Mouse (Mus musculus) left cerebral cortex, postnatal 10 days (tissue): ENCODE results near the gene Asgr2. TPM values are rescaled to one million over a fixed set of nuclear protein-coding genes. Genes with fewer than 3 reads are reported as not detected.
"Not testable (repeated sequence)": the region's sequence is repeated elsewhere in the genome, so short reads cannot be mapped to it uniquely, and the experiment has no call there.

ENCODE experiments used
- DNase-seq, 2 experiments: peaks; one replicate each; pipeline ENCODE4 v3.0.0; 2021 to 2022; ENCODE audit warnings: low spot score in 2 of 2, mixed read lengths in 1 of 2; ENCODE audit errors: extremely low spot score in 1 of 2
- intact Hi-C: fragments of 180-260 bp; cut with DNase I; formaldehyde crosslinking; loops from one replicate; pipeline ENCODE4 v1.15.1; 2025
- total RNA-seq, 2 experiments: library from RNA; stranded (reverse); gene quantifications; 2 replicates each; pipeline ENCODE4 v1.2.3; 2021

The Asgr2 gene
- total RNA-seq, 2 experiments from 2014 or later = not detected

- DNase-seq = no peak
- intact Hi-C loops = no loop called here
Measured at GRCm38 (mm10) chr11:70079928-70080327, 12.5 kb upstream of the Asgr2 start.

DNA sequence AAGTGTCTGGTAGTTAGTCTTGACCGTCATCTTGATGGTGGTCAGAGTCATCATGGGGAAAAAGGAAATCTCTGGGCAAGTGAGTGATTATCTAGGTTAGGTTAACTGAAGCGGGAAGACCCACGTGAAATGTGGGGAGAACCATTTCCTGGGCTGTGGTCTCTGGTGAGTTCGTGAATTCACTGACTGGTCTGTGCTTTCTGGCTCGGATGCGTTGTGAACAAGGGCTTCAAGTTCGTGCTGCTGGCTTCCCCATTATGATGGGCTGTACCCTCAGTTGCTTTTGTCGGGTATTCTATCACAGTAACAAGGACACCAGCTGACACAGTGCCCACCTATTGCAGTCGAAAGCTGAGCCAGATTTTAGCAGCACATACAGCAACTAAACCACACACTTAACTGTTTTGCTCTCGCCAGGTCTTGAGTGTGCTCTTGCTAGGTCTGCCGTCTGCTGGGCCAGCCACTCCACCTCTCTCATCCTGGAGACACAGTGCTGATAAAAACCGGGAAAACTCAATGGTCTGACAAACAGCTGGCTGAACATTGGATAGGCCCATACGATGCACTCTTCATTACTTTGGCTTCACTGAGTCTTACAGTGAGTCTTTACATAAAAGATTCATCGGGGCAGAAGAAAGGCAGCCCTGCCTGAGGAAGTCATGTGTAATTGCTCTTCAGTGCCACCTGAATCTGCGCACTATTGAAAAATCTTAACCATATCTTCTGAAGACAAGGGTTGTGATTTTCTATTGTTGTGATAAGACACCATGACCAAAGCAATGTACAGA lies 11.4 kb upstream of the Asgr2 start:
- intact Hi-C loops = no loop called here
- no peak for DNase-seq

DNA sequence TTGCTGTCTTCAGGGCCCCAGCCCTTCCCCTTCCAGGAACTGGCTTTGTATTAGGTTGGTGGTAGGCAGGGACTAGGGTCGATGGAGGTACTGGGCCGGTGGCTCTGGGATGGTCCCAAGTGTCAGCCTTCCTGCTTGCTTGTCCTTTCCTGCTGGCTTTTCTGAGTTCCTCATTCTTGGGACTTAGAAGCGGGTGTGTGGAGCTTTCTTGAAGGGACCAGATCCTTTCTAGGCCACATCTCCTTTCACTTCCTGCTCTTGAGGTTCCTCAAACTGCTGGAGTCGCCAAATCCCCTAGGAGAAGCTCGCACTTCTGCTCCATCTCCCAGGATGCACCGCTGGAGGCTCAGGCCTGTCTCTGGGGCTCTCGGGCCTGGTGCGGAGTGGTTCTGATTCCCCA lies 7.9 kb upstream of the Asgr2 start:
- intact Hi-C loops = no loop called here
- DNase-seq = no peak

DNA sequence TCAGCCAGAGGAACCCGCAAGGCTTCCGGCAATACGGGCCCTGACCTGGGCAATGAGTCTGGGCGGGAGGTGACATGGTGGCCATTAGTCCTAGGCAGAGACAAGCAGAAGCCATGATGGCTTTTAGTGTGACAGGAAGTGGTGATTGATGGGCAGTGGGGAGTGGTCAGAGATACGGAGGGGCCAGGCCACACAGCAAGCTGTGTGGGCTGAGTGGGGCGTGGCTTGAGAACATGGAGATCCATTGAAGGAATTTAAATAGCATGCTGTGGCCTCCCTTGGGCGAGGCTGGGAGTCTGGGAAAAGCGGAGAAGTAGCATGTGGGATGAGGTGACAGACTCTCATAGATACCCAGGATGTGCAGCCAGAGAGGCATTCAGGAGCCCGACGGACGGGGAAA lies 5.0 kb downstream of the Asgr2 start:
- no peak for DNase-seq
- intact Hi-C loops = no loop called here

DNA sequence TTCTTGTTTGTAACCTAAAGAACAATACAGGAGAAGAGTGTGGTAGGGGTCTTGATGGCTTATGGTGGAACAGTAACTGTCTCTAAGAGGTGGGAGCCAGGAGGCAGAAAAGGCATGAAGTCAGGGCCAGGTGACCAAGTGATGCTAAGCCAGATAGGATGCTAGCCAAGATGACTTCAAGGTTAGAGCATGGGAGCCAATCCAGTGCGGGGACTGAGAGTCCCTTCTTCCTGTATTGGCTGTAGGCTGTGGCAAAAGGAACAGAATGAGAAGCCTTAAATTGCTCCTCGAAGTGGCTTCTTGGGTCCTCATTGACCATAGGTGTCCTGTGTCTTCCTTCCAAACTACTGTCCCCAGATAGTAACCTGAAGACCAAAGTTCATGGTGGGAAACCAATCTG lies 6.7 kb downstream of the Asgr2 start:
- intact Hi-C loops = no loop called here
- no peak for DNase-seq

- intact Hi-C loops = no loop called here
- no peak for DNase-seq
Measured at GRCm38 (mm10) chr11:70099809-70100208, 7.4 kb downstream of the Asgr2 start.

GRCm38 (mm10) chr11:70103701-70104315 lies 11.4 kb downstream of the Asgr2 start:
- no peak for DNase-seq
- intact Hi-C loops = no loop called here

DNA sequence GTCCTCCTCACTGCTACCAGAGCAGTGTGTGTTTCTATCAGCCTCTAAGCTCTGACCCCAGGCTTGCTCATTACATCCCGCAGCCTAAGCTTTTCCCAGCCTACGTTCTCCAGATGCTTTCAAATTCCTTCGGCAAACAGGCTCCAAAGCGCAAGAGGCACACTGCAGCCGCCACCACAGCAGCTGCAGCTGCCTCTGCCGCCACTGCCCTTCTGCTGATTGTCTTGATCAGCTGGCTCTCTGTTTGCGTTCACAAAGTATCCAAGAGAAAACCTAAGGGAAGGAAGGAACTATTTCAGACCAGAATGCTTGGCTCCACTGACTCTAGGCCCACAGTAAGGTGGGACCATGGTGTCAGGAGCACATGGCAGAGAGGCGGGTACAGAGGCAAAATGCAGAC lies 14.6 kb downstream of the Asgr2 start:
- no peak for DNase-seq
- intact Hi-C loops = no loop called here

DNA sequence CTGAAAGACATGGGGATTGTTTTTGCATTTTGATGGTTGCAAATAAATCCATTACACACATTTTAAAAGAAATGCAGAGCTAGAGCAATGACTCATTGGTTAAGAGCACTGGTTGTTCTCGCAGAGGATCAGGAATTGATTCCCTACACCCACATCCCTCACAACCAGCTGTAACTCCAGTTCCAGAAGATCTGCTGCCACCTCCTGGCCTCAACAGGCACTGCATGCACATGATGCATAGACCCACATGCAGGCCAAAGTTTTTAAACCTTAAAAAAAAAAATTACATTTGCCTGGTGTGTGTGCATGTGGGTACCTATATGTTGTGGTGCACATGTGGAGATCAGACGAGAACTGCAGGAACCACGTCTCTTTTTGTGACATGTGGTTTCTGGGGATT lies 17.7 kb downstream of the Asgr2 start:
- intact Hi-C loops = no loop called here
- DNase-seq = peak in 1 of 2 experiments; percentile 33

- intact Hi-C loops = no loop called here
- no peak for DNase-seq
Measured at GRCm38 (mm10) chr11:70114562-70114961, 22.1 kb downstream of the Asgr2 start.

- intact Hi-C loops = no loop called here
- no peak for DNase-seq
Measured at GRCm38 (mm10) chr11:70115901-70116300, 23.5 kb downstream of the Asgr2 start.

DNA sequence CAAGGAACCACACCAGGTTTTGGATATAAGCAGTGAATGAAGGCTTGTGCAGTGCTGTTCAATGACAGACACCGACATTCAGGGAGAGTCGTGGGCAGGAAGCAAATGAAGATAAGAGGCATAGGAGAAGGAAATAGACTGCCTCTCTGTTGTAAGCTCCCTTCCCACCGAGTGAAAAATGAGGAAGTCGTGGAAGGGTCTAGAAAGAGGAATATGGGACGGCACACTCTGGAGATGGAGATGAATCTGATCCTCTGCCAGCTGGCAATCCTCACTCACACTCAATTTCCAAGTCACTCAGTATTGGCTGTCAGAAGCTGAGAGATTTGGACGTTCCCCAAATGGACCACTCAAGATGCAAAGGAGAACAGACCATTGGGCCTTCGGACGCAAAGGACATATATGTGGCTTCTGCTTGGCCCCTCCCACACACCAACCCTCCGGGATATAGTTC lies 37.5 kb downstream of the Asgr2 start, which contains the start of gene Mgl2:
Gene Mgl2 (plus strand): TSS at position 404 of the 454 bp plus-strand sequence.
- no peak for DNase-seq
- intact Hi-C loops = no loop called here

DNA sequence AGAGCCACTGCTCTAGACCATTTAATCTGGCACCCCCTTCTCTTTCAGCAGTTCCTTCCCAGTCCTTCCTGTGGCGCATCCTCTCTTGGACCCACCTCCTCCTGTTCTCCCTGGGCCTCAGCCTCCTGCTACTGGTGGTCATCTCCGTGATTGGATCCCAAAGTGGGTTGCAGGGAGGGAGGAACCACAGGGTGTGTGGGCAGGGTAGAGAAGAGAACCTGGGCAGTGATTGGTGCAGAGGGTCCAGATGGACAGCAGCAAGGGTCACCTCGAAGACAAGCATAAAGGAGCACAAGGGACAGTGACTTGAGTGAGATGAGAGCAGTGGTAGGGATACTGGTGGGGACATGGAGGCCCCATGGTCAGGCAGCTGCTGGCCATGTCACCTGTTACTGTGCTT lies 42.6 kb downstream of the Asgr2 start:
- DNase-seq, intact Hi-C loops: not testable (repeated sequence)

DNA sequence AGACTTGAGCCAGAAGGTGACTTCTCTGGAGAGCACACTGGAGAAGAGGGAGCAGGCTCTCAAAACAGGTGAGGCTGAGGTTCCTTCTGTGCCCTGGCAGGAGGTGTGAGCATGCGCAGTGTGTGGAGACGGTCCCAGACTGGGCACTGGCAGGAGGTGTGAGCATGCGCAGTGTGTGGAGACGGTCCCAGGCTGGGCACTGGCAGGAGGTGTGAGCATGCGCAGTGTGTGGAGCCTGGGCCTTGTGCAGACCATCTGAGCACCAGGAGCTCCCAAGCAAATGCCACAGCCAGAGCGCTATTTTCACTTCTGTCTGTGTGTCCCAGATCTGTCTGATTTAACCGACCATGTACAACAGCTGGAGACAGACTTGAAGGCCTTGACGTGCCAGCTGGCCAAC lies 43.5 kb downstream of the Asgr2 start:
- intact Hi-C loops, DNase-seq: not testable (repeated sequence)

GRCm38 (mm10) chr11:70139171-70139570 lies 46.7 kb downstream of the Asgr2 start:
- intact Hi-C loops = no loop called here
- no peak for DNase-seq

DNA sequence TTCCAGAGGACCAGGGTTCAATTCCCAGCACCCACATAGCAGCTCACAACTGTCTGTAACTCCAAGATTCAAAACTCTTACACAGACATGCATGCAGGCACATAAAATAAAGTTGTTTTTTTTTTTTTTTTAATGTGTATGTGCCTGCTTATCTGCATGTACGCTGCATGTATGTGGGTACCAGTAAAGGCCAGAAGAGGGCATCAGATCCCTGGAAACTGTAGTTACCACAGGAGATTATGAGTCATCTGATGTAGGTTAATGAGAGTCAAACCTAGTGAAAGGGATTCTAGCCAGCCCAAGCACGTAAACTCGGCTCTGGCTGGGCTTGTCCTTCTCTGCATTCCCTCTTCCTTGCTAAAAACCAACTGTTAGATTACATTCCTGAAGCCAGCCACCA lies 58.6 kb downstream of the Asgr2 start:
- intact Hi-C loops = no loop called here
- no peak for DNase-seq

Other genes starting within 250 kb of the Asgr2 start
- gene Plscr3, start 246.3 kb upstream of the Asgr2 start, total RNA-seq = 10 to 100 TPM; 28.4 to 32.2 TPM
- under 1 TPM; 0.11 to 0.14 TPM for gene Tnk1, start 233.9 kb upstream of the Asgr2 start, total RNA-seq
- gene Tmem95, start 214.6 kb upstream of the Asgr2 start, total RNA-seq = not detected
- under 1 TPM; 0.57 to 0.62 TPM for gene Kctd11, start 211.2 kb upstream of the Asgr2 start, total RNA-seq
- under 1 TPM; 0.15 to 0.26 TPM for gene Acap1, start 197.1 kb upstream of the Asgr2 start, total RNA-seq
- 1 to 10 TPM; 1.8 TPM for gene 2810408A11Rik, start 191.7 kb upstream of the Asgr2 start, total RNA-seq
- 100 to 1,000 TPM; 126 to 129 TPM for gene Neurl4, start 191.6 kb upstream of the Asgr2 start, total RNA-seq
- gene Gps2, start 178.8 kb upstream of the Asgr2 start, total RNA-seq = 10 to 100 TPM; 24.8 to 25.7 TPM
- 100 to 1,000 TPM; 525 to 535 TPM for gene Eif5a, start 170.7 kb upstream of the Asgr2 start, total RNA-seq
- gene Ybx2, start 156.8 kb upstream of the Asgr2 start, total RNA-seq = 1 to 10 TPM; 9.5 TPM
- 1 to 10 TPM; 1.3 to 1.4 TPM for gene Slc2a4, start 144.5 kb upstream of the Asgr2 start, total RNA-seq
- gene Cldn7, start 127.9 kb upstream of the Asgr2 start, total RNA-seq = not detected
- 100 to 1,000 TPM; 104 to 118 TPM for gene Ctdnep1, start 111.5 kb upstream of the Asgr2 start, total RNA-seq
- gene Elp5, start 110.1 kb upstream of the Asgr2 start, total RNA-seq = 100 to 1,000 TPM; 114 to 125 TPM
- gene Gabarap, start 101.5 kb upstream of the Asgr2 start, total RNA-seq = 100 to 1,000 TPM; 252 to 266 TPM
- gene Phf23, start 96.9 kb upstream of the Asgr2 start, total RNA-seq = 10 to 100 TPM; 35.2 to 38.6 TPM
- 10 to 100 TPM; 27.5 to 30.3 TPM for gene Dvl2, start 92.0 kb upstream of the Asgr2 start, total RNA-seq
- gene Acadvl, start 77.2 kb upstream of the Asgr2 start, total RNA-seq = 10 to 100 TPM; 44.8 to 48.0 TPM
- 100 to 1,000 TPM; 871 to 875 TPM for gene Dlg4, start 75.7 kb upstream of the Asgr2 start, total RNA-seq
- 1 to 10 TPM; 1.4 to 1.5 TPM for gene Asgr1, start 38.6 kb upstream of the Asgr2 start, total RNA-seq
- under 1 TPM; 0.30 to 0.36 TPM for gene Mgl2, start 37.7 kb downstream of the Asgr2 start, total RNA-seq
- gene Clec10a, start 63.6 kb downstream of the Asgr2 start, total RNA-seq = 1 to 10 TPM; 1.2 to 3.4 TPM
- 10 to 100 TPM; 33.9 to 37.1 TPM for gene Slc16a11, start 120.1 kb downstream of the Asgr2 start, total RNA-seq
- 10 to 100 TPM in 1 of 2 experiments, 1 to 10 TPM in 1; 8.9 to 10.6 TPM for gene Slc16a13, start 128.4 kb downstream of the Asgr2 start, total RNA-seq
- 1 to 10 TPM; 7.1 to 8.6 TPM for gene Bcl6b, start 137.2 kb downstream of the Asgr2 start, total RNA-seq
- 10 to 100 TPM; 53.7 to 54.1 TPM for gene 0610010K14Rik, start 145.3 kb downstream of the Asgr2 start, total RNA-seq
- 1 to 10 TPM; 6.0 to 8.7 TPM for gene Gm21988, start 147.2 kb downstream of the Asgr2 start, total RNA-seq
- gene Rnasek, start 147.2 kb downstream of the Asgr2 start, total RNA-seq = 100 to 1,000 TPM; 279 to 285 TPM
- gene Alox12, start 162.7 kb downstream of the Asgr2 start, total RNA-seq = under 1 TPM; 0.32 to 0.41 TPM
- gene Alox12e, start 230.0 kb downstream of the Asgr2 start, total RNA-seq = under 1 TPM; 0.20 to 0.45 TPM